Mouse (Mus musculus) embryonic facial prominence, embryonic 15.5 days (tissue): ENCODE measurements around the gene Slc35f6. TPM values are rescaled to one million over a fixed set of nuclear protein-coding genes. Genes with fewer than 3 reads are reported as not detected.

Experiments used
- ATAC-seq: fragments of 200-750 bp; cut with Nextera tagmentation; 2 replicates; pipeline ENCODE4 v1.8.0; 2017; ENCODE audit warnings: low read depth, moderate TSS enrichment; ENCODE audit not compliant: insufficient number of reproducible peaks, low FRiP score, low TSS enrichment
- H3K27ac ChIP-seq: fragments of 300-500 bp; sonication (generic); replicated peaks from 2 replicates; pipeline ENCODE4 v1.5.1; 2015; ENCODE audit warnings: mild to moderate bottlenecking, inconsistent platforms
- H3K27me3 ChIP-seq: fragments of 300-500 bp; sonication (generic); 2 replicates; pipeline ENCODE4 v1.6.1; 2015; ENCODE audit warnings: inconsistent platforms
- H3K36me3 ChIP-seq: fragments of 300-500 bp; sonication (generic); 2 replicates; pipeline ENCODE4 v1.6.1; 2015; ENCODE audit warnings: mild to moderate bottlenecking, inconsistent platforms
- H3K4me1 ChIP-seq: fragments of 300-500 bp; sonication (generic); 2 replicates; pipeline ENCODE4 v1.6.1; 2015; ENCODE audit warnings: inconsistent platforms
- H3K4me2 ChIP-seq: fragments of 300-500 bp; sonication (generic); replicated peaks from 2 replicates; pipeline ENCODE4 v1.6.1; 2015; ENCODE audit warnings: mild to moderate bottlenecking, inconsistent platforms
- H3K4me3 ChIP-seq: fragments of 300-500 bp; sonication (generic); replicated peaks from 2 replicates; pipeline ENCODE4 v1.5.1; 2015; ENCODE audit warnings: mild to moderate bottlenecking, inconsistent platforms
- H3K9ac ChIP-seq: fragments of 300-500 bp; sonication (generic); 2 replicates; pipeline ENCODE4 v1.6.1; 2015; ENCODE audit warnings: inconsistent platforms
- H3K9me3 ChIP-seq: fragments of 300-500 bp; sonication (generic); replicated peaks from 2 replicates; pipeline ENCODE4 v1.6.1; 2016; ENCODE audit warnings: inconsistent platforms
- WGBS: fragments of 180-500 bp; shearing (Covaris S2); methylation state at CpG from one replicate; pipeline ENCODE4 v1.1.7; 2015; 5-methylcytosine and 5-hydroxymethylcytosine counted together
- polyA plus RNA-seq: library from polyadenylated mRNA; unstranded; fragments of >200 nt; fragmentation: Nextera tagmentation; extraction: Ambion mirVana; gene quantifications from 2 replicates; pipeline ENCODE4 v1.2.1, GENCODE M21; 2015

Slc35f6 gene
- polyA plus RNA-seq, 1 experiment from 2014 or later: 30.3 TPM

GRCm38 (mm10) chr5:30636994-30637393 is 10.7 kb upstream of the Slc35f6 start:
- Histone ChIP-seq H3K9ac (no peak overlapping the region), H3K4me2 (no peak overlapping the region), H3K9me3 (no peaks in the 10 kb centered on the region), H3K27me3 (no peaks in the 10 kb centered on the region), H3K36me3 (no peaks in the 10 kb centered on the region), H3K4me1 (no peaks in the 10 kb centered on the region), H3K27ac (no peak overlapping the region), H3K4me3 (no peak overlapping the region)
- peak; percentile 47; the same call in 1 of the 2 replicates for ATAC-seq
- WGBS: 46% methylated on average over 7 of the region's 7 CpGs

- Histone ChIP-seq H3K9ac (no peak overlapping the region), H3K4me3 (no peak overlapping the region), H3K36me3 (no peaks in the 10 kb centered on the region), H3K27ac (no peak overlapping the region), H3K27me3 (no peaks in the 10 kb centered on the region), H3K9me3 (no peaks in the 10 kb centered on the region), H3K4me2 (no peak overlapping the region), H3K4me1 (no peaks in the 10 kb centered on the region)
- ATAC-seq: peak; percentile 67; the same call in 1 of the 2 replicates
- WGBS: 3% methylated on average over 6 of the region's 6 CpGs
These were observed 9.7 kb upstream of the Slc35f6 start for GRCm38 (mm10) chr5:30638041-30638440.

- Histone ChIP-seq H3K27ac (no peak overlapping the region), H3K27me3 (no peaks in the 10 kb centered on the region), H3K9ac (no peak overlapping the region), H3K9me3 (no peaks in the 10 kb centered on the region), H3K4me1 (peaks cover 9% of the 10 kb centered on the region), H3K4me3 (no peak overlapping the region), H3K36me3 (no peaks in the 10 kb centered on the region), H3K4me2 (no peak overlapping the region)
- 56% methylated on average over 5 of the region's 5 CpGs for WGBS
- no peak for ATAC-seq
These were observed 4.1 kb upstream of the Slc35f6 start for GRCm38 (mm10) chr5:30643477-30644179.

- H3K27ac ChIP-seq: no peak overlapping the region
- no peak overlapping the region for H3K4me2 ChIP-seq
- no peaks in the 10 kb centered on the region for H3K36me3 ChIP-seq
- no peak for ATAC-seq
- WGBS: 74% methylated on average over 2 of the region's 2 CpGs
- no peak overlapping the region for H3K9ac ChIP-seq
- H3K9me3 ChIP-seq: no peaks in the 10 kb centered on the region
- H3K4me1 ChIP-seq: peaks cover 20% of the 10 kb centered on the region
- no peak overlapping the region for H3K4me3 ChIP-seq
- H3K27me3 ChIP-seq: no peaks in the 10 kb centered on the region
These were observed 1.7 kb upstream of the Slc35f6 start for GRCm38 (mm10) chr5:30646036-30646435.

GRCm38 (mm10) chr5:30647396-30647795 is 337 bp upstream of the Slc35f6 start:
- Histone ChIP-seq H3K36me3 (peaks cover 8% of the 10 kb centered on the region; the same call in 1 of the 2 replicates), H3K4me2 (peak overlapping the region; percentile 86), H3K4me1 (peaks cover 21% of the 10 kb centered on the region), H3K4me3 (peak overlapping the region; percentile 67), H3K27ac (peak overlapping the region; percentile 73), H3K9me3 (no peaks in the 10 kb centered on the region), H3K9ac (peak overlapping the region; percentile 58), H3K27me3 (no peaks in the 10 kb centered on the region)
- ATAC-seq: peak; percentile 7; the same call in 1 of the 2 replicates
- WGBS: 10% methylated on average over 9 of the region's 9 CpGs

- 65% methylated on average over 4 of the region's 4 CpGs for WGBS
- no peak overlapping the region for H3K4me2 ChIP-seq
These were observed 1.8 kb downstream of the Slc35f6 start for GRCm38 (mm10) chr5:30649558-30649957.

GRCm38 (mm10) chr5:30650756-30651155 is 3.0 kb downstream of the Slc35f6 start:
- H3K27me3 ChIP-seq: no peaks in the 10 kb centered on the region
- 81% methylated on average over 3 of the region's 3 CpGs for WGBS

More at GRCm38 (mm10) chr5:30649558-30649957, 1.8 kb downstream of the Slc35f6 start:
- no peak overlapping the region for H3K4me3 ChIP-seq
- no peaks in the 10 kb centered on the region for H3K9me3 ChIP-seq
- peaks cover 13% of the 10 kb centered on the region; the same call in 1 of the 2 replicates for H3K36me3 ChIP-seq
- H3K27ac ChIP-seq: no peak overlapping the region
- H3K9ac ChIP-seq: no peak overlapping the region
- H3K4me1 ChIP-seq: peaks cover 33% of the 10 kb centered on the region
- ATAC-seq: no peak
- no peaks in the 10 kb centered on the region for H3K27me3 ChIP-seq

GRCm38 (mm10) chr5:30651554-30651953 is 3.8 kb downstream of the Slc35f6 start:
- Histone ChIP-seq H3K27ac (no peak overlapping the region), H3K4me3 (no peak overlapping the region), H3K9ac (no peak overlapping the region), H3K36me3 (peaks cover 33% of the 10 kb centered on the region; the same call in 1 of the 2 replicates), H3K27me3 (no peaks in the 10 kb centered on the region), H3K4me1 (peaks cover 33% of the 10 kb centered on the region), H3K9me3 (no peaks in the 10 kb centered on the region), H3K4me2 (no peak overlapping the region)
- WGBS: 90% methylated on average over 3 of the region's 3 CpGs
- no peak for ATAC-seq

More at GRCm38 (mm10) chr5:30650756-30651155, 3.0 kb downstream of the Slc35f6 start:
- H3K4me2 ChIP-seq: no peak overlapping the region
- H3K4me3 ChIP-seq: no peak overlapping the region
- peaks cover 25% of the 10 kb centered on the region; the same call in 1 of the 2 replicates for H3K36me3 ChIP-seq
- no peak overlapping the region for H3K27ac ChIP-seq
- no peak overlapping the region for H3K9ac ChIP-seq
- no peak for ATAC-seq
- H3K9me3 ChIP-seq: no peaks in the 10 kb centered on the region
- H3K4me1 ChIP-seq: peaks cover 33% of the 10 kb centered on the region

- Histone ChIP-seq H3K4me1 (peaks cover 27% of the 10 kb centered on the region), H3K9ac (no peak overlapping the region), H3K9me3 (no peaks in the 10 kb centered on the region), H3K4me2 (no peak overlapping the region), H3K27me3 (no peaks in the 10 kb centered on the region), H3K36me3 (peaks cover 50% of the 10 kb centered on the region), H3K27ac (no peak overlapping the region), H3K4me3 (no peak overlapping the region)
- no peak for ATAC-seq
- WGBS: 67% methylated on average over 6 of the region's 6 CpGs
These were observed 5.5 kb downstream of the Slc35f6 start for GRCm38 (mm10) chr5:30653246-30653645.

GRCm38 (mm10) chr5:30655042-30655441 is 7.3 kb downstream of the Slc35f6 start:
- Histone ChIP-seq H3K9me3 (no peaks in the 10 kb centered on the region), H3K4me2 (no peak overlapping the region), H3K36me3 (peaks cover 56% of the 10 kb centered on the region), H3K27ac (no peak overlapping the region), H3K4me1 (peaks cover 13% of the 10 kb centered on the region; the same call in 1 of the 2 replicates), H3K4me3 (no peak overlapping the region), H3K9ac (no peak overlapping the region), H3K27me3 (no peaks in the 10 kb centered on the region)
- ATAC-seq: no peak
- WGBS: 82% methylated on average over 8 of the region's 8 CpGs

- Histone ChIP-seq H3K27me3 (no peaks in the 10 kb centered on the region), H3K4me3 (no peak overlapping the region), H3K4me2 (no peak overlapping the region), H3K9me3 (no peaks in the 10 kb centered on the region), H3K4me1 (peaks cover 13% of the 10 kb centered on the region; the same call in 1 of the 2 replicates), H3K36me3 (peaks cover 56% of the 10 kb centered on the region), H3K9ac (no peak overlapping the region), H3K27ac (no peak overlapping the region)
- WGBS: 90% methylated on average over 6 of the region's 6 CpGs
- ATAC-seq: no peak
These were observed 7.9 kb downstream of the Slc35f6 start for GRCm38 (mm10) chr5:30655526-30656195.
